In genomic region chr3:135581606-135582117, GRCm38 (mm10) we compare ENCODE assay signal across 8 mouse cellular contexts.
DNase-seq lines count a peak whose midpoint lies in the region; ATAC-seq lines count a peak whose summit lies in the region.

No protein-coding gene starts in this region.

- no peak overlapping the region for H3K27ac ChIP-seq in liver, embryonic 12.5 days
- no peak overlapping the region for H3K27ac ChIP-seq in forebrain, embryonic 13.5 days
- peak overlapping the region; percentile 45 for H3K27ac ChIP-seq in midbrain, embryonic 16.5 days (ENCODE audit: low read length)

- WGBS in liver, embryonic 12.5 days (ENCODE audit: insufficient replicate concordance), result 30% methylated on average over 10 of the region's 10 CpGs
- WGBS in forebrain, embryonic 13.5 days, result 9% methylated on average over 10 of the region's 10 CpGs
- WGBS in midbrain, embryonic 16.5 days, result 6% methylated on average over 10 of the region's 10 CpGs

- no peaks in the 10 kb centered on the region for H3K9me3 ChIP-seq in liver, embryonic 12.5 days (replicated peaks)
- no peaks in the 10 kb centered on the region for H3K9me3 ChIP-seq in forebrain, embryonic 13.5 days (replicated peaks)
- H3K9me3 ChIP-seq in midbrain, embryonic 16.5 days (replicated peaks; ENCODE audit: control insufficient read depth, low read length, poor library complexity, severe bottlenecking), result no peaks in the 10 kb centered on the region

- H3K36me3 ChIP-seq in liver, embryonic 12.5 days, result peaks cover 18% of the 10 kb centered on the region
- peaks cover 12% of the 10 kb centered on the region for H3K36me3 ChIP-seq in forebrain, embryonic 13.5 days (ENCODE audit: poor library complexity, severe bottlenecking)
- 0 out of 2 replicates have a peak, but pooled peaks cover under 1% of the 10 kb centered on the region for H3K36me3 ChIP-seq in midbrain, embryonic 16.5 days (ENCODE audit: control insufficient read depth, insufficient read depth, low read length)

- no peak overlapping the region for H3K9ac ChIP-seq in liver, embryonic 12.5 days
- no peak overlapping the region for H3K9ac ChIP-seq in forebrain, embryonic 13.5 days
- H3K9ac ChIP-seq in midbrain, embryonic 16.5 days (ENCODE audit: low read depth, low read length), result no peak overlapping the region

- peak; percentile 48 for DNase-seq in liver
- peak; percentile 66 for DNase-seq in kidney, postnatal 10 days
- DNase-seq in urinary bladder, postnatal 14 days (ENCODE audit: low spot score), result no peak

- H3K4me2 ChIP-seq in liver, embryonic 12.5 days, result no peak overlapping the region
- no peak overlapping the region for H3K4me2 ChIP-seq in forebrain, embryonic 13.5 days
- H3K4me2 ChIP-seq in midbrain, embryonic 16.5 days (ENCODE audit: low read length), result no peak overlapping the region

- ATAC-seq in liver, embryonic 12.5 days, result no peak
- peak; percentile 79 for ATAC-seq in cerebellum, adult (ENCODE audit: insufficient number of reproducible peaks, low FRiP score, low TSS enrichment)
- peak; percentile 77 for ATAC-seq in forebrain, embryonic 13.5 days
- peak; percentile 84 for ATAC-seq in midbrain, embryonic 16.5 days
- no peak for ATAC-seq in activated CD4-positive, CD25-positive, alpha-beta regulatory T cell, adult 4 months

- H3K27me3 ChIP-seq in liver, embryonic 12.5 days (replicated peaks), result no peaks in the 10 kb centered on the region
- no peaks in the 10 kb centered on the region for H3K27me3 ChIP-seq in forebrain, embryonic 13.5 days
- H3K27me3 ChIP-seq in midbrain, embryonic 16.5 days (ENCODE audit: control insufficient read depth, insufficient read depth, low read depth, low read length), result no peaks in the 10 kb centered on the region

- H3K4me1 ChIP-seq in liver, embryonic 12.5 days, result peaks cover 28% of the 10 kb centered on the region
- peaks cover 8% of the 10 kb centered on the region for H3K4me1 ChIP-seq in forebrain, embryonic 13.5 days
- peaks cover 7% of the 10 kb centered on the region for H3K4me1 ChIP-seq in midbrain, embryonic 16.5 days (ENCODE audit: control insufficient read depth, insufficient read depth, low read length)

- H3K4me3 ChIP-seq in liver, embryonic 12.5 days, result no peak overlapping the region
- no peak overlapping the region for H3K4me3 ChIP-seq in forebrain, embryonic 13.5 days
- no peak overlapping the region for H3K4me3 ChIP-seq in midbrain, embryonic 16.5 days (ENCODE audit: low read depth, low read length)

Comparison
In these comparisons a context has a peak if more than half of its experiments do, and no peak if none do; other contexts are left out.
1. ATAC-seq: peak in cerebellum, adult (single experiment), forebrain, embryonic 13.5 days (single experiment) and midbrain, embryonic 16.5 days (single experiment); none in liver, embryonic 12.5 days (single experiment) and activated CD4-positive, CD25-positive, alpha-beta regulatory T cell, adult 4 months (single experiment).